Mouse (Mus musculus) lung, embryonic 14.5 days (tissue): ENCODE results near the gene Dnajc8. TPM values are rescaled to one million over a fixed set of nuclear protein-coding genes. Genes with fewer than 3 reads are reported as not detected.
A peak's percentile ranks its signal among the peaks of the same experiment; 100 is the strongest.

Source experiments
- ATAC-seq: fragments of 200-750 bp; cut with Nextera tagmentation; 2 replicates; pipeline ENCODE4 v1.8.0; 2017; ENCODE audit warnings: mild to moderate bottlenecking, moderate TSS enrichment, moderate library complexity; ENCODE audit not compliant: insufficient read depth
- DNase-seq: peaks from one replicate; pipeline ENCODE4 v3.0.0-alpha.2; 2015
- H3K27ac ChIP-seq: fragments of 300-500 bp; sonication (generic); 2 replicates; pipeline ENCODE4 v1.5.1; 2014; ENCODE audit warnings: low read depth, mild to moderate bottlenecking, moderate library complexity
- H3K27me3 ChIP-seq: fragments of 300-500 bp; sonication (generic); 2 replicates; pipeline ENCODE4 v1.6.1; 2014; ENCODE audit warnings: low read length, control low read depth; ENCODE audit not compliant: insufficient read depth
- H3K36me3 ChIP-seq: fragments of 300-500 bp; sonication (generic); 2 replicates; pipeline ENCODE4 v1.6.1; 2014; ENCODE audit warnings: control low read depth; ENCODE audit not compliant: insufficient read depth
- H3K4me1 ChIP-seq: fragments of 300-500 bp; sonication (generic); 2 replicates; pipeline ENCODE4 v1.6.1; 2014; ENCODE audit warnings: antibody characterized with exemption, control low read depth; ENCODE audit not compliant: insufficient read depth
- H3K4me2 ChIP-seq: fragments of 300-500 bp; sonication (generic); 2 replicates; pipeline ENCODE4 v1.6.1; 2014; ENCODE audit warnings: mild to moderate bottlenecking
- H3K4me3 ChIP-seq: fragments of 300-500 bp; sonication (generic); 2 replicates; pipeline ENCODE4 v1.5.1; 2014; ENCODE audit warnings: low read depth, low read length
- H3K9ac ChIP-seq: fragments of 300-500 bp; sonication (generic); 2 replicates; pipeline ENCODE4 v1.6.1; 2014
- H3K9me3 ChIP-seq: fragments of 300-500 bp; sonication (generic); 2 replicates; pipeline ENCODE4 v1.6.1; 2016; ENCODE audit warnings: low read depth, low read length, control low read depth
- CTCF ChIP-seq: IDR thresholded peaks from 2 replicates; pipeline ENCODE4 v1.5.1; 2016; ENCODE audit warnings: antibody characterized with exemption, low read depth
- WGBS: fragments of 180-500 bp; shearing (Covaris S2); extraction: QIAGEN DNeasy Blood & Tissue Kit; methylation state at CpG from one replicate; pipeline ENCODE4 v1.1.7; 2014; 5-methylcytosine and 5-hydroxymethylcytosine counted together
- polyA plus RNA-seq: library from polyadenylated mRNA; unstranded; fragments of >200 nt; fragmentation: Nextera tagmentation; extraction: Ambion mirVana; gene quantifications from 2 replicates; pipeline ENCODE4 v1.2.1, GENCODE M21; 2014

Dnajc8 gene
- polyA plus RNA-seq: 191 TPM in 2 replicates

GRCm38 (mm10) chr4:132535406-132536121 is at the start of gene Dnajc8:
Dnajc8 (plus strand) TSS chr4:132535550.
- peak within 1 kb of the TSS; percentile 100 for H3K4me3 ChIP-seq

GRCm38 (mm10) chr4:132488521-132488920 is 46.8 kb upstream of the Dnajc8 start:
- no peak for TF ChIP-seq CTCF

More at GRCm38 (mm10) chr4:132535406-132536121, at the start of gene Dnajc8:
- ATAC-seq: peak; percentile 76
- Histone ChIP-seq H3K36me3 (peaks cover 35% of the 10 kb centered on the region), H3K4me2 (peak within 1 kb of the TSS; percentile 71), H3K9ac (peak within 1 kb of the TSS; percentile 94), H3K4me1 (peaks cover 20% of the 10 kb centered on the region), H3K9me3 (no peaks in the 10 kb centered on the region), H3K27ac (peak within 1 kb of the TSS; percentile 84), H3K27me3 (no peaks in the 10 kb centered on the region)
- peak; percentile 98 for DNase-seq
- TF ChIP-seq CTCF: no peak
- WGBS: under 1% methylated on average over 60 of the region's 60 CpGs

GRCm38 (mm10) chr4:132488976-132489375 is 46.4 kb upstream of the Dnajc8 start:
- Histone ChIP-seq H3K27ac (no peak overlapping the region), H3K4me2 (no peak overlapping the region), H3K4me1 (no peaks in the 10 kb centered on the region), H3K27me3 (no peaks in the 10 kb centered on the region), H3K9me3 (no peaks in the 10 kb centered on the region), H3K36me3 (peaks cover 7% of the 10 kb centered on the region; the same call in 1 of the 2 replicates), H3K9ac (no peak overlapping the region), H3K4me3 (no peak overlapping the region)
- no peak for ATAC-seq
- 62% methylated on average over 6 of the region's 6 CpGs for WGBS
- TF ChIP-seq CTCF: no peak
- no peak for DNase-seq

More at GRCm38 (mm10) chr4:132488521-132488920, 46.8 kb upstream of the Dnajc8 start:
- DNase-seq: peak; percentile 6
- Histone ChIP-seq H3K4me1 (no peaks in the 10 kb centered on the region), H3K4me3 (no peak overlapping the region), H3K36me3 (peaks cover 6% of the 10 kb centered on the region; the same call in 1 of the 2 replicates), H3K4me2 (no peak overlapping the region), H3K27me3 (no peaks in the 10 kb centered on the region), H3K27ac (no peak overlapping the region), H3K9ac (no peak overlapping the region), H3K9me3 (no peaks in the 10 kb centered on the region)
- 75% methylated on average over 3 of the region's 3 CpGs for WGBS
- no peak for ATAC-seq

GRCm38 (mm10) chr4:132490273-132491010 is 44.9 kb upstream of the Dnajc8 start:
- Histone ChIP-seq H3K4me3 (no peak overlapping the region), H3K27ac (no peak overlapping the region), H3K9me3 (no peaks in the 10 kb centered on the region), H3K4me2 (no peak overlapping the region), H3K9ac (no peak overlapping the region), H3K27me3 (no peaks in the 10 kb centered on the region), H3K4me1 (no peaks in the 10 kb centered on the region), H3K36me3 (peaks cover 18% of the 10 kb centered on the region; the same call in 1 of the 2 replicates)
- DNase-seq (no peak), ATAC-seq (no peak)
- TF ChIP-seq CTCF: no peak
- 87% methylated on average over 15 of the region's 15 CpGs for WGBS

GRCm38 (mm10) chr4:132491057-132491456 is 44.3 kb upstream of the Dnajc8 start:
- Histone ChIP-seq H3K4me1 (no peaks in the 10 kb centered on the region), H3K27ac (no peak overlapping the region), H3K27me3 (no peaks in the 10 kb centered on the region), H3K9me3 (no peaks in the 10 kb centered on the region), H3K4me2 (no peak overlapping the region), H3K36me3 (peaks cover 23% of the 10 kb centered on the region; the same call in 1 of the 2 replicates), H3K4me3 (no peak overlapping the region), H3K9ac (no peak overlapping the region)
- DNase-seq: no peak
- ATAC-seq: no peak
- WGBS: 91% methylated on average over 8 of the region's 8 CpGs
- TF ChIP-seq CTCF: no peak

GRCm38 (mm10) chr4:132491748-132492147 is 43.6 kb upstream of the Dnajc8 start:
- 80% methylated on average over 6 of the region's 6 CpGs for WGBS
- ATAC-seq (no peak), DNase-seq (peak; percentile 17)
- Histone ChIP-seq H3K4me3 (no peak overlapping the region), H3K36me3 (peaks cover 30% of the 10 kb centered on the region), H3K4me2 (no peak overlapping the region), H3K27ac (no peak overlapping the region), H3K4me1 (no peaks in the 10 kb centered on the region), H3K9ac (no peak overlapping the region), H3K9me3 (no peaks in the 10 kb centered on the region), H3K27me3 (no peaks in the 10 kb centered on the region)
- TF ChIP-seq CTCF: no peak
